Mouse (Mus musculus): ENCODE data around the gene Btg1. TPM values are rescaled to one million over a fixed set of nuclear protein-coding genes. Genes with fewer than 3 reads are reported as not detected.

The Btg1 gene
- polyA plus RNA-seq, 1 experiment from 2014 or later, result 58.6 TPM

DNA sequence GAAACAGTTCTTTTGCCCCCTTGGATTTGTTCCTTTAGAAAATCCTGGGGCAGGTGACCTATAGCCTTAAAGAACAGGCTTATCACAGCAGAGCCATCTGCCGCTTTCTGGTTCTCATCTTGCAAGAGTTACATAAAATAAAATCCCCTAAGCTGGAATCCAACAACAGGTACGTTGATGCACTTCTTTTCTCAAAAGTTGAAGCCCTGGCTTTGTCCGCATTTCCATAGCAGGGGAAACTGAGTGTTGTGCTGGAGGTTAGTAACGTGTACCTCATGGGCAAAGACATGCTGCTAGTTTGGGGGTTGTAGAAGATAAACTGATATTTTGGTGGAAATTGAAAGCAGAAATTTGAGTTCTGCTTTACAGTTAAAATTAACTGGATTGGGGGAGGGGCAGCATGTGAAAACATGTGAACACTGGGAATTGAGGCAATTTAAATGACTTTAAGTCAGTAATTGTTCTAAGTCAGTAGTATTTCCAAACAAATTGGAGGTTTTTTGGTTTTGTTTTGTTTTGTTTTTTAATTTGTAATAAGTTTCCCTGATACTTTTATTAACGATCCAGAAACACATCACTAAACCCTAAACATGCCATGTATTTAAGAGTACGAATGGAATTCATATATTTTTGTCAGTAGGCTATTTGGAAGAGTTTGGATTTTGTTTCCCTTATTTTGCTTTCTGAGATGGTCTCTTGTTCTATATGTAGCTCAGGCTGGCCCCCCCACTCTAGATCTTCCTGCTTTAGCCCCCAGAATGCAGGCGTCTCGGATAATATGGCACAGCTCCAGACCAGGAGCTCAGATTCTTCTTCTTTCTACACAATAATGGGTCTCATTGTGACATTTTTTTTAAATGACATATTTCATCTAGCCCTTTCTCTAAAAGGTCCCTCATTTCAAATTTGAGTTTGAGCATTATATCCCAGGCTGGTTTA is 3.4 kb downstream of the Btg1 start:
- no peaks in the 10 kb centered on the region for H3K9me3 ChIP-seq (ENCODE audit: control insufficient read depth, low read length)
- peaks cover 22% of the 10 kb centered on the region for H3K36me3 ChIP-seq (ENCODE audit: control insufficient read depth, insufficient read depth, low read length)
- H3K4me3 ChIP-seq (ENCODE audit: low read length), result peak overlapping the region; percentile 58
- peak overlapping the region; percentile 66 for H3K9ac ChIP-seq (ENCODE audit: low read length)
- no peaks in the 10 kb centered on the region for H3K27me3 ChIP-seq (ENCODE audit: control insufficient read depth, insufficient read depth, low read depth, low read length)
- H3K4me1 ChIP-seq (replicated peaks; ENCODE audit: control insufficient read depth, insufficient read depth, low read length), result peaks cover 34% of the 10 kb centered on the region
- no peak for ATAC-seq (ENCODE audit: low read depth)
- 23% methylated on average over 8 of the region's 8 CpGs for WGBS
- H3K4me2 ChIP-seq (ENCODE audit: low read depth, low read length), result peak overlapping the region; percentile 55
- H3K27ac ChIP-seq (ENCODE audit: low read length), result peak overlapping the region; percentile 72

DNA sequence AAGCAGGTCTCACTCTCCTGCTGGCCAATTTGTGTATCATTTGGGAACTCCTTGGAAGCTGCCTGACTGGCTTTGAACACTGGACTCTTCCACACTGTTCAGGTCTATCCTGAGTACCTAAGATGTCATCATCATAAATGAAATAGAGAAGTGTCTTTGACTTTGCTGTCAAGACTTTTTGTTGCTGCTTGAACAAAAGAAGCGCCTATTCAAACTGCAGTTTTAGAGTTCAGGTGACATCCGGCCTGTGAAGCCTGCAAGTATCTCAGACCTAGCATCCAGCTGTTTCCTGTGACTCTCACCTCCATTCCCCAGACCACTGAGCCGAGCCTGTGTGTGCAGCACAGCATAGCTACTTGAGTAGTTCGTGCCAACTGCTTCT is 4.1 kb downstream of the Btg1 start:
- Histone ChIP-seq H3K36me3 (ENCODE audit: control insufficient read depth, insufficient read depth, low read length) (peaks cover 22% of the 10 kb centered on the region), H3K4me3 (ENCODE audit: low read length) (peak overlapping the region; percentile 58), H3K4me1 (replicated peaks; ENCODE audit: control insufficient read depth, insufficient read depth, low read length) (peaks cover 34% of the 10 kb centered on the region), H3K9ac (ENCODE audit: low read length) (peak overlapping the region; percentile 66), H3K9me3 (ENCODE audit: control insufficient read depth, low read length) (no peaks in the 10 kb centered on the region), H3K27ac (ENCODE audit: low read length) (peak overlapping the region; percentile 72), H3K27me3 (ENCODE audit: control insufficient read depth, insufficient read depth, low read depth, low read length) (no peaks in the 10 kb centered on the region), H3K4me2 (ENCODE audit: low read depth, low read length) (peak overlapping the region; percentile 55)
- WGBS, result 10% methylated on average over 4 of the region's 4 CpGs
- no peak for ATAC-seq (ENCODE audit: low read depth)

DNA sequence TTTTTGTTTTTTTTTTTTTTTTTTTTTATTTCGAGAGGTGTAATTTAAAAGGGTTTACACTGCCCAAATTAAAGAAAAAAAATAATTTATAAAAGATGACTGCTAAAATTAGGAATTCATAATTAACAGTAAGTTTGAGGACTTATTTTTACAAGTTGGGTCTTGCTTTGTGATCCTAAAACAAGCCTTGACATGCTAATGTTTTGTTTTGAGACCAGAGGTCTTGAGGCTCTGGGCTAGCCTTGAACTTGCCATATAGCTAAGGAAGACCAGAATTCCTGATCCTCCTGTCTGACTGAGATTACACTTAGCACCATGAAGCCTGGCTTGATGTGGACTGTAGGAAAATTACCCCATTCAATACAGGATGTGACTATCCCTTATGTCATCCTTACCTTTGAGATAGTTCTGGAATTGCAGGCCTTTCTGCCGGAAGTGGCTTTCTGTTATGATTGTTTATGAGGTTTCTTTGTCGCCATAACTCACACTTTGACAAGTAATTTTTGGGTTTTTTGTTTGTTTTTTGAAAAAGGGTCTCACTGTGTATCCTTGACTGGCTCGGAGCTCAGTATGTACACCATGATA is 4.6 kb downstream of the Btg1 start:
- Histone ChIP-seq H3K9ac (ENCODE audit: low read length) (peak overlapping the region; percentile 54), H3K4me1 (replicated peaks; ENCODE audit: control insufficient read depth, insufficient read depth, low read length) (peaks cover 34% of the 10 kb centered on the region), H3K4me2 (ENCODE audit: low read depth, low read length) (peak overlapping the region; percentile 55), H3K27me3 (ENCODE audit: control insufficient read depth, insufficient read depth, low read depth, low read length) (no peaks in the 10 kb centered on the region), H3K9me3 (ENCODE audit: control insufficient read depth, low read length) (no peaks in the 10 kb centered on the region), H3K4me3 (ENCODE audit: low read length) (peak overlapping the region; percentile 58), H3K36me3 (ENCODE audit: control insufficient read depth, insufficient read depth, low read length) (peaks cover 22% of the 10 kb centered on the region), H3K27ac (ENCODE audit: low read length) (peak overlapping the region; percentile 44; the same call in 1 of the 2 replicates)
- 40% methylated on average over 4 of the region's 4 CpGs for WGBS
- no peak for ATAC-seq (ENCODE audit: low read depth)

DNA sequence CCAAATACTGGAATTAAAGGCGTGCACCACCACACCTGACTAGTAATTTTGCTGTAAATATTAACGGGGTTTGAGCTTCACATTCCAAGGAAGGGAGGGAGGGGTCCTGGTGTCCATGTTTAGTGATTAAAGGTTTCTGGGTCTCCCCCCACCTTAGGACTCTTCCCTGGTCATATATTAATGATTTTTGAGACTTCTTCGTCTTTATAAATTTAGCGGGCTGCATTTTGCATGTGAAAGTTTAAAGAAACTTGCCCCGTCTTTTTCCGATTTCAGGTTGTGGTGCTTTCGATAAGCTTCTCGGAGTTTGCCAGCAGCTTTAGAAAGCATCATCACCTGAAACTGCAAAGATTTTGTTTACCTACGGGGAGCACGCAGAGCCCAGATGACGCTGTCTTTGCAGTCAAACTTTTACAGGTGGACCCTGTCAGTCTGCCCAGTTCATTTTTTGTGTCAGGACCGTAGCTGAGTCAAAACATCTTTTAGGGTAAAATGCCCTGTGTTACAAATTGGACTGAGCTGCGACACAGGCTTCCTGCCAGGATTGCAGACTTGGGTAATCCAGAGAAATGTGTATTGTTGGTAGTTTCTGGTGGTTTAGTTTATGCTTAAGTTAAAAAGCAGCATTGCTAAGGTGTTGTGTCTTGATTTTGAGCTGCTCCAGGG is 5.3 kb downstream of the Btg1 start:
- Histone ChIP-seq H3K27ac (ENCODE audit: low read length) (peak overlapping the region; percentile 44; the same call in 1 of the 2 replicates), H3K9ac (ENCODE audit: low read length) (peak overlapping the region; percentile 54)
- WGBS, result 53% methylated on average over 13 of the region's 13 CpGs

DNA sequence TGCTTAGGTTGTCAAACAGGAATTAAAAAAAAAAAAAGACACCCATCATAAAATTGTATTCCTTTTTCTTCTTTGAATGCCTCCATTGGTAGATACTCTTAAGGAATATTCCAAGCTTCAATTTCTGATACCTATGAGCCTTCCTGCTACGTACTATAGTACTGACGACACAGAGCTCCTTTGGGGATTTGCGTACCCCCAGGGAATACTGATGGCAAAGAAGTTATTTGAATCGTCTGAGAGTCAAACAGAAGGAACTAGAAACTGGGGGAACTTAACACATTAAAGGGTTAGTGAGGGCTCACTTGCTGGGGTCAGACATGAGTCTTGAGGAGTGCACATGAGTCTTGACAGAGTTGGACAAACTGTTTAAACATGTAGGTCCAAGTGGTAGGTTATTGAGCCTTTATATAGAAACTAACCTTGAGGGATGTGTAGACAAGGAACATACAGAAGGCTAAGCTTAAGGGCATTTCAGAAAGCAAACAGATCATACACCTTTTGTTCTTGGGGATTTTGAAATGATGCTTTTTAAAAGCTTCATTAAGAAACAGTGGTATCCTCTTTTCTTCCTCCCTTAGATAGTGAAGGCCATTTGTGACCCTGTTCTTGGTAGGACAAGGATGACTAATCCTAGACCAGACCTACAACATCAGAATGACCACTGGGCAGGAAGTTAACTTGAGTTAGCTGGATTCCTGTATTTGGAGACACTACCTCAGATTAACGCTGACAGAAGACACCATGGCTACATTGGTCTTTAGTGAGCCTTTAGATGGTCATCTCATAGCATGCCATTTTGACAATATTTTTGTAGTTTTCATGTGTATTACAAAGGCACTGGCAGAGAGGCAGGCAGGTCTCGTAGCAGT is 6.2 kb downstream of the Btg1 start:
- ATAC-seq (ENCODE audit: low read depth), result no peak

More for the DNA sequence above, 5.3 kb downstream of the Btg1 start:
- ATAC-seq (ENCODE audit: low read depth), result no peak
- H3K36me3 ChIP-seq (ENCODE audit: control insufficient read depth, insufficient read depth, low read length), result peaks cover 22% of the 10 kb centered on the region
- H3K4me3 ChIP-seq (ENCODE audit: low read length), result peak overlapping the region; percentile 46
- H3K9me3 ChIP-seq (ENCODE audit: control insufficient read depth, low read length), result no peaks in the 10 kb centered on the region
- H3K27me3 ChIP-seq (ENCODE audit: control insufficient read depth, insufficient read depth, low read depth, low read length), result no peaks in the 10 kb centered on the region
- H3K4me1 ChIP-seq (replicated peaks; ENCODE audit: control insufficient read depth, insufficient read depth, low read length), result peaks cover 34% of the 10 kb centered on the region
- H3K4me2 ChIP-seq (ENCODE audit: low read depth, low read length), result peak overlapping the region; percentile 55

DNA sequence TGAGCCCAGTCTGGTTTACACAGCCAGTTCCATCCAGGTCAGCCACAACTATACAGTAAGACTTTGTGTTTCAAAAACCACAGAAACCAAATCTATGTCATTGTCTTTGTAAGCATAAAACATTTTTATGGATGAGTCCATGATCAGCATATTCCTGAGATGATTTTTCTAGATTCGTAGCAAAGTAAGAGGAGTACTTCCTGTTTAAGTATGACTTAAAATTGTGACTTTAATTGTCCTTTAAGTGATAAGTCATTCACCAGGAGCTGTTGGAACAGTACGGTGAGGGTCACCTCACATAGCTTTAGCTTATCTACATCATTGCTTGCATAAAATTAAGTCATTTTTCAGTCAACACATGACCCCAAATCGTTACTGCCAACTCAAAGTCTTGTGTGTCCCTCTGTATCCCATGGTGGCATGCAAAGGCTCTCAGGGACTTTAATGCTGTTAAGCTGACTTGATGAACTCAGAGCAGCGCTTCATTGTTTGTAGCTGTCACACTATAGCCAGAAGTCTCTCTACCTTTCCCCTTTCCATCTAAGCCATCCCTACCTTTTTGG is 6.9 kb downstream of the Btg1 start:
- Histone ChIP-seq H3K27me3 (ENCODE audit: control insufficient read depth, insufficient read depth, low read depth, low read length) (no peaks in the 10 kb centered on the region), H3K9me3 (ENCODE audit: control insufficient read depth, low read length) (no peaks in the 10 kb centered on the region), H3K4me2 (ENCODE audit: low read depth, low read length) (peak overlapping the region; percentile 55; the same call in 1 of the 2 replicates), H3K4me1 (replicated peaks; ENCODE audit: control insufficient read depth, insufficient read depth, low read length) (peaks cover 34% of the 10 kb centered on the region), H3K4me3 (ENCODE audit: low read length) (no peak overlapping the region), H3K27ac (ENCODE audit: low read length) (no peak overlapping the region), H3K9ac (ENCODE audit: low read length) (no peak overlapping the region), H3K36me3 (ENCODE audit: control insufficient read depth, insufficient read depth, low read length) (peaks cover 22% of the 10 kb centered on the region)
- WGBS, result 79% methylated on average over 4 of the region's 4 CpGs
- ATAC-seq (ENCODE audit: low read depth), result no peak

More for the DNA sequence above, 6.2 kb downstream of the Btg1 start:
- 79% methylated on average over 6 of the region's 6 CpGs for WGBS
- Histone ChIP-seq H3K4me1 (replicated peaks; ENCODE audit: control insufficient read depth, insufficient read depth, low read length) (peaks cover 34% of the 10 kb centered on the region), H3K4me2 (ENCODE audit: low read depth, low read length) (peak overlapping the region; percentile 55), H3K27ac (ENCODE audit: low read length) (no peak overlapping the region), H3K4me3 (ENCODE audit: low read length) (no peak overlapping the region), H3K9me3 (ENCODE audit: control insufficient read depth, low read length) (no peaks in the 10 kb centered on the region), H3K9ac (ENCODE audit: low read length) (no peak overlapping the region), H3K36me3 (ENCODE audit: control insufficient read depth, insufficient read depth, low read length) (peaks cover 22% of the 10 kb centered on the region), H3K27me3 (ENCODE audit: control insufficient read depth, insufficient read depth, low read depth, low read length) (no peaks in the 10 kb centered on the region)

DNA sequence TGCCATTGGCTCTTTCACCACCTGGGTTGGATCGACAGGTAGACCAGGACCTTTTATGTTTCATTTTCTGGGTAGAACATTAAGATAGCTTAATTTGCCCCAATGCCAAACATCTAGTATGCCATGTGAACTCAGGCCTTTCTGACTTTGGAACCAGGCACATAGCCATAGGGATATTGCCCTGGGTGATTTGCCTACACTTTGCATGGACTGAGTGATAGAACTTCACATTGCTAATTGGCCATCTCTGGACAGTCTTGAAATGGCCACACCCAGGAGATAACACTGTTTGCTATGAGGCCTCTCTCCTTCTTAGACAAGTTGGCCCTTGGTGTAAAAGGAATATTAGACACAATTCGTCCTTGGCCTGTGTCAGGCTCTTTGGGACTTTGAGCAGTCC is 7.6 kb downstream of the Btg1 start:
- H3K27ac ChIP-seq (ENCODE audit: low read length), result no peak overlapping the region
- peaks cover 34% of the 10 kb centered on the region for H3K4me1 ChIP-seq (replicated peaks; ENCODE audit: control insufficient read depth, insufficient read depth, low read length)
- peaks cover 22% of the 10 kb centered on the region for H3K36me3 ChIP-seq (ENCODE audit: control insufficient read depth, insufficient read depth, low read length)
- H3K27me3 ChIP-seq (ENCODE audit: control insufficient read depth, insufficient read depth, low read depth, low read length), result no peaks in the 10 kb centered on the region
- WGBS, result 85% methylated on average over 2 of the region's 2 CpGs
- no peak for ATAC-seq (ENCODE audit: low read depth)
- H3K9ac ChIP-seq (ENCODE audit: low read length), result no peak overlapping the region
- H3K9me3 ChIP-seq (ENCODE audit: control insufficient read depth, low read length), result no peaks in the 10 kb centered on the region
- no peak overlapping the region for H3K4me3 ChIP-seq (ENCODE audit: low read length)
- H3K4me2 ChIP-seq (ENCODE audit: low read depth, low read length), result no peak overlapping the region

DNA sequence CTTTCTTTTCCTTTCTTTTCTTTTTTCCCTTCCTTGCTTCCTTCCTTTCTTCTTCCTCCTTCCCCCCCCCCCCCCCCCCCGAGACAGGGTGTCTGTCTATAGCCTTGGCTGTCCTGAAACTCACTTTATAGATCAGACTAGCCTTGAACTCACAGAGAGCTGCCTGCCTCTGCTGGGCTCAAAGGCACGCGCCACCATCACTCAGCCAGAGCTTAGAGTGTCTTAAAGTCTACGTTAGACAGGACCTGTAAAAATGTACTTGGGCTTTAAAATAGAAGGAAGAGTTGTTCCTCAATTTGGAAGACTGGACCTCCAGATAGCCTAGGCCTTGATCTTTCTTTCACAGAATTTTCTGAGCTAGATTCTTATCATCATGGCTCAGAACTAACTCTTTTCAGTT is 8.3 kb downstream of the Btg1 start:
- no peak overlapping the region for H3K4me3 ChIP-seq (ENCODE audit: low read length)
- no peak overlapping the region for H3K4me2 ChIP-seq (ENCODE audit: low read depth, low read length)
- WGBS, result 94% methylated on average over 3 of the region's 4 CpGs
- H3K9ac ChIP-seq (ENCODE audit: low read length), result no peak overlapping the region
- H3K4me1 ChIP-seq (replicated peaks; ENCODE audit: control insufficient read depth, insufficient read depth, low read length), result peaks cover 34% of the 10 kb centered on the region
- no peak for ATAC-seq (ENCODE audit: low read depth)
- H3K27ac ChIP-seq (ENCODE audit: low read length), result no peak overlapping the region
- no peaks in the 10 kb centered on the region for H3K9me3 ChIP-seq (ENCODE audit: control insufficient read depth, low read length)
- H3K36me3 ChIP-seq (ENCODE audit: control insufficient read depth, insufficient read depth, low read length), result peaks cover 18% of the 10 kb centered on the region
- H3K27me3 ChIP-seq (ENCODE audit: control insufficient read depth, insufficient read depth, low read depth, low read length), result no peaks in the 10 kb centered on the region

Data from lung, embryonic 16.5 days (tissue).